Mouse (Mus musculus): ENCODE results near the gene 1700042G07Rik. TPM values are rescaled to one million over a fixed set of nuclear protein-coding genes. Genes with fewer than 3 reads are reported as not detected.
"Not testable (repeated sequence)": the region's sequence is repeated elsewhere in the genome, so short reads cannot be mapped to it uniquely, and the experiment has no call there.

1700042G07Rik gene
- total RNA-seq, 1 experiment from 2014 or later: not detected

GRCm38 (mm10) chr4:116192286-116192835 lies 19.2 kb downstream of the 1700042G07Rik start:
- ATAC-seq (replicated peaks; ENCODE audit: insufficient number of reproducible peaks, low FRiP score, low TSS enrichment, poor library complexity, severe bottlenecking): no peak

- ATAC-seq (replicated peaks; ENCODE audit: insufficient number of reproducible peaks, low FRiP score, low TSS enrichment, poor library complexity, severe bottlenecking): no peak
Measured at GRCm38 (mm10) chr4:116193583-116194383, 20.6 kb downstream of the 1700042G07Rik start.

- no peak for ATAC-seq (replicated peaks; ENCODE audit: insufficient number of reproducible peaks, low FRiP score, low TSS enrichment, poor library complexity, severe bottlenecking)
Measured at GRCm38 (mm10) chr4:116198422-116198821, 25.2 kb downstream of the 1700042G07Rik start.

- ATAC-seq (replicated peaks; ENCODE audit: insufficient number of reproducible peaks, low FRiP score, low TSS enrichment, poor library complexity, severe bottlenecking): no peak
Measured at GRCm38 (mm10) chr4:116204422-116204821, 31.2 kb downstream of the 1700042G07Rik start.

- ATAC-seq (replicated peaks; ENCODE audit: insufficient number of reproducible peaks, low FRiP score, low TSS enrichment, poor library complexity, severe bottlenecking): no peak
Measured at GRCm38 (mm10) chr4:116206531-116206930, 33.4 kb downstream of the 1700042G07Rik start.

- ATAC-seq (replicated peaks; ENCODE audit: insufficient number of reproducible peaks, low FRiP score, low TSS enrichment, poor library complexity, severe bottlenecking): no peak
Measured at GRCm38 (mm10) chr4:116208891-116209290, 35.7 kb downstream of the 1700042G07Rik start.

GRCm38 (mm10) chr4:116215895-116216605 lies 42.9 kb downstream of the 1700042G07Rik start:
- no peak for ATAC-seq (replicated peaks; ENCODE audit: insufficient number of reproducible peaks, low FRiP score, low TSS enrichment, poor library complexity, severe bottlenecking)

- no peak for ATAC-seq (replicated peaks; ENCODE audit: insufficient number of reproducible peaks, low FRiP score, low TSS enrichment, poor library complexity, severe bottlenecking)
Measured at GRCm38 (mm10) chr4:116217046-116217445, 43.9 kb downstream of the 1700042G07Rik start.

- not testable (repeated sequence) for ATAC-seq (replicated peaks; ENCODE audit: insufficient number of reproducible peaks, low FRiP score, low TSS enrichment, poor library complexity, severe bottlenecking)
Measured at GRCm38 (mm10) chr4:116217661-116218060, 44.5 kb downstream of the 1700042G07Rik start.

GRCm38 (mm10) chr4:116219056-116219455 lies 45.9 kb downstream of the 1700042G07Rik start:
- ATAC-seq (replicated peaks; ENCODE audit: insufficient number of reproducible peaks, low FRiP score, low TSS enrichment, poor library complexity, severe bottlenecking): no peak

- no peak for ATAC-seq (replicated peaks; ENCODE audit: insufficient number of reproducible peaks, low FRiP score, low TSS enrichment, poor library complexity, severe bottlenecking)
Measured at GRCm38 (mm10) chr4:116220071-116220650, 47.0 kb downstream of the 1700042G07Rik start.

GRCm38 (mm10) chr4:116220780-116221139 lies 47.6 kb downstream of the 1700042G07Rik start:
- ATAC-seq (replicated peaks; ENCODE audit: insufficient number of reproducible peaks, low FRiP score, low TSS enrichment, poor library complexity, severe bottlenecking): 0 out of 2 replicates have a peak, but pooled peaks have one; percentile 5

- ATAC-seq (replicated peaks; ENCODE audit: insufficient number of reproducible peaks, low FRiP score, low TSS enrichment, poor library complexity, severe bottlenecking): peak; percentile 99
Measured at GRCm38 (mm10) chr4:116221140-116221851, 48.1 kb downstream of the 1700042G07Rik start, which contains the start of gene Pik3r3. TSS of gene Pik3r3 (plus strand) at chr4:116221618.

- no peak for ATAC-seq (replicated peaks; ENCODE audit: insufficient number of reproducible peaks, low FRiP score, low TSS enrichment, poor library complexity, severe bottlenecking)
Measured at GRCm38 (mm10) chr4:116221996-116222842, 49.0 kb downstream of the 1700042G07Rik start.

- no peak for ATAC-seq (replicated peaks; ENCODE audit: insufficient number of reproducible peaks, low FRiP score, low TSS enrichment, poor library complexity, severe bottlenecking)
Measured at GRCm38 (mm10) chr4:116222843-116223119, 49.6 kb downstream of the 1700042G07Rik start.
